Mouse (Mus musculus) spleen, embryonic (tissue): ENCODE results near the gene Cdip1.

Experiments used
- CTCF ChIA-PET: fragments of 350-600 bp; sonication (Branson Sonifier 250); formaldehyde crosslinking; loops from one replicate; lab custom pipeline; 2022; lab: Charles Lee

The Cdip1 gene

DNA sequence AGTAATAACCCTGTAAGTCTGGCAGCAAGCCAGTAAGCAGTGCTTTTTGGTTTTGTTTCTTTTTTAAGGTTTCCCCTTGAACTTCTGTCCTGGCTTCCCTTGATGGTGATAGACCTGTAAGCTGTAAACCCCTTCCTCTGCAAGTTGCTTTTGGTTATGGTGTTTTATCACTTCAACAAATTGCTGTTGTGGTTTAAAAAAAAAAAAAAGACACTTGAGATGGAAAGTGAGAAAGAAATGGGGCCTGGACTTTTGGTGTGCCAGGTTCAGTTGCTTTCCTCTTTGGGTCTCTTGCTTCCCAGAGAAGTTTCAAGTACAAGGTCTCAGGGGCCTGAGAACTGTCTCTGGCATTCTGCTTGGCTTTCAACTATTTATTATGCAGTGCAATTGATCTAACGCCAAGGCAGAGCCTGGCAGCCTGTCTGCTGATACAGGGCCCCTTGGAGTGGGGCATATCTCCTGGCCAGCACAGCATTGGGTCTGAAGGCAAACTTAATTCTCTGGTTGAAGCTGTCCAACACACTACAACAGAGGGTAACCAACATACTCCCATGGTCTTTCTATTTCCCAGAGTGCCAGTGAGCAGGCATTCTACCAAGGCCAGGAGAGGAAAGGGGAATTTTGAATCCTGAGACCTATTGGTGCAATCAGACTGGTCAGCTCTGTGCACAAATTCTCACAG lies 16.7 kb downstream of the Cdip1 start:
- CTCF ChIA-PET, result interaction anchor here (0.7 kb wide), 1 partner anchor 128 kb away, joined by 3 read pairs; no protein-coding TSS in a partner anchor

DNA sequence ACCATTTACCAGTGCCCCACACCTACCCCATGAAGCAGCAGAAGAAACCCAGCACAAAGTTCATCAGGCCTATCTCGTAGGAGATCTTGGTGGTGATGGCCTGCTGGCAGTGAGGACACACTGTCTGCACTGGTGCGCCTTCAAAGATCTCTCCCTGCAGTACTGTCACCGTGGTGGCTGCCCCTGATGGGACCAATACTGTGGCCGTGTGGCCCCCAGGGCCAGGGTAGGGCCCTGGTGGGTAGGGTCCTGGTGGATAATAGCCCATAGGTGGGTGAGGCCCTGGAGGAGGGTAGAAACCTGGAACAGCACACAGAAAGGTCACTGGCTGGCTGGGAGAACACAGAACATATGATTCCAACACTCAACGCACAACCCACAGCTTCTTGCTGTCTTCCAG lies 21.4 kb downstream of the Cdip1 start:
- CTCF ChIA-PET, result interaction anchor here (0.9 kb wide), 1 partner anchor 12 kb away, joined by 3 read pairs; no protein-coding TSS in a partner anchor

DNA sequence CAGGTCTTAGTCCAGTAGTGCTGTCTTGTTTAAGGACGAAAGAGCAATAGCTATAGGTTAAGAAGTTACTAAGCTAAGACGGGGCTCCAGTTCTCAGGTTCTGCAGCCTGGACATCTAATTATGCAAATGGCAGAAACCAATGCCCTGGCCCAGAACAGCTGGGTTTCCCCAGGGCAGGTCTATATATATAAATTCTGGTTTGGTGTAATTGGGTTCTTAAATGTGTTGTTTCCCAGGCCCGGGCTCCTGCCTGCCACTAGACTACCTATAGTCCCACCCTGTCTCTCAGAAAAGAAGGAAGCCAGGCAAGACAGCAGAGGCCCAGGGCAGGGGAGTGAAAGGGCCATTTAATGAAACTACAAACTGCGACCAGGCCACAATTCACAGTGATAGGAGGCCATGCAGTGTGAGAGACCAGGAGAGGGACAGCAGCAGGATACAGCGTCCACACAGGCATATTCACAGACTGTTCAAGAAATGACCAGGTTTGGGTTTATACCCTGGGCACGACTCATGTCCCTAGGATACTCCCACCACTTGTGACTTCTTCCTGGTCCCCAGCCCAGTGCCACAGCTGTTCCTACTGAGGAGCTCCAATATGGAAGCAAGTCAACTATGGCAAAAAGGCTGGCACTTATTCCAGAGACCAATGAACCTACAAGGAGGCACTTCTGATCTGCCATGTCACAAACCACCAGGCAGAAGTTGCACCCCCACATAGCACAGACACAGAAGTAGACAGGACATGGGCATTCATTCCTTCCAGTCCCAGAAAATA lies 22.9 kb downstream of the Cdip1 start:
- CTCF ChIA-PET, result no interaction called here

DNA sequence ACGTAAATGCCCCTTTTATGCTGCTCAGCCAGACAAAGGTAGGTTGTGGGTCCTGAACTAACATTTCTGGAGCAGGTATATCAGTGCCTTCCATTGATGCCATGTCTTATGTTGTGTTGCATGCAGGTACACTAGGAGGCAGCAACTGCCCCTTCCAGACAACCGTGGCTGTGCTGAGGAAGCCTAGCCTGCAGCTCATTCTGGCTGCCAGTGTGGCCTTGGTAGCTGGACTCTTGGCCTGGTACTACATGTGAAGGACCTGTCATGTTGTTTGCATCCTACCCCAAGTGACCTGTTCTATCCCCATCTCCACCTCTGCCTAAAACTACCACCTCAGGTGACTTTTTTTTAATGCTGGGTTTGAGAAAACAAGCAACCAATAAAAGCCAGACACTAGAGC lies 24.2 kb downstream of the Cdip1 start:
- CTCF ChIA-PET, result no interaction called here

DNA sequence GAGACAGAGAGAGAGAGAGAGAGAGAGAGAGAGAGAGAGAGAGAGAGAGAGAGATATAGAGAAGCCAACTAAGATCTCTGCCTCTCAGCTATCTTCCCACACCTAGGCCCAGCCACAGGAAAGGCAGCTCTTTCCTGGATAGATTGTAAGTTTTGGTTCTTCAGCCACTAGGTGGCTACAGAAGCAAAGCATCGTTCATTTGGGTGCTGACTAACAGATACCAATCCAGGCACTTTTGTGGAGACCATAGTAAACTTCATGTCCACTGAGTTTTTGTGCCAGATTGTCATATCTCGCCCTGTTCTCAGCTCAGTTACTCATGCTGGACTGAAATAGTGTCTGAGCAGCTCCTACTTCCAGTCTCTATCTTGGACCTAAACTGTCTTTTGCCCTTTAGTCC lies 26.8 kb downstream of the Cdip1 start:
- CTCF ChIA-PET, result no interaction called here

DNA sequence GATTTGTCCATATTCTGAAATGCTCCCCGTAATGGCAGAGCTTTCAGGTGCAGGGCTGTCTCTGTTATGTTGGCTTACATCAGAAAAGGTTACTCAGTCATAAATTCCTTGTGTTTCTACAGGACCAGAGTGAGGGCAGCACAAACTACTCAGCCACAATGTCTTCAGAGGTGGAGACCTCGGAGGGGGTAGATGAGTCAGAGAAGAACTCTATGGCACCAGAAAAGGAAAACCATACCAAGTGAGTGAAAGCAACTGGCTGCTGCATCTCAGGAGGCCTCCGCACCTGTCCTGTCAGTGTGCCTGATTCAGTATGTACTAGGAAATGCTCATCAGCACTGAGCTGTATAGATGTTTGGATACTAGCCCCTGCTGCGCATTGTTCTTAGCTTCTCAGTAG lies 27.7 kb downstream of the Cdip1 start:
- CTCF ChIA-PET, result no interaction called here

DNA sequence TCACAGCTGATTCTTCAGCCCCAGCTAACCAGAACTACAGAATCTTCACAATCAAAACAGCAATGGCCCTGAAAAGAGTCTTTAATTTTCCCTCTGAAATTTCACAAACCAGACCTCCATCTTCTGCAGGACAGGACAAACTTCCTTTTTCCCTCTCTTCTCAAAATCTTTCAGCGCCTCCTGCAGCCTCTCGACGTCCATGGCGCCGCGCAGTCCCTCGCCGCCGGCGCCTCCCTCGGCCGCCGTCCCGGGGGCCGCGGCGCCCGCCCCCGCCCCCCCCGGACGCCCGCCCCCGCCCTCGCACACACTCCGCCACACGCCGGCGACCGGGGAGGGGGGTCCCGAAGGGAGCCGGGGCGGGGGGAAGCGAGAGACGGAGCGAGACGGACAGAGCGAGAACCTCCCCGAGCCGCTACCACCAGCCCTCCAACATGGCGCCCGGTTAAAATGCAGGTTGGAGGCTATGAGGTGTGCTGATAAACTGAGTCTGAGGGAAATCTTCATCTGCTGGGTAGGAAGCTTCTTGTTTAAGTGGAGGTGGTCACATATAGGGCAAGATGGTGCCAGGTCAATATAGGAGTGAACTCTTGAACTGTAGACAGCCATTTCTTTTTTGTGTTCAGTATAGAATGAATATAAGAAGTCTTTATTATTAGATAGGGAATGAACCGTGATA lies 33.3 kb downstream of the Cdip1 start:
- CTCF ChIA-PET, result interaction anchor here (1.0 kb wide), 1 partner anchor 13 kb away, joined by 3 read pairs; no protein-coding TSS in a partner anchor

DNA sequence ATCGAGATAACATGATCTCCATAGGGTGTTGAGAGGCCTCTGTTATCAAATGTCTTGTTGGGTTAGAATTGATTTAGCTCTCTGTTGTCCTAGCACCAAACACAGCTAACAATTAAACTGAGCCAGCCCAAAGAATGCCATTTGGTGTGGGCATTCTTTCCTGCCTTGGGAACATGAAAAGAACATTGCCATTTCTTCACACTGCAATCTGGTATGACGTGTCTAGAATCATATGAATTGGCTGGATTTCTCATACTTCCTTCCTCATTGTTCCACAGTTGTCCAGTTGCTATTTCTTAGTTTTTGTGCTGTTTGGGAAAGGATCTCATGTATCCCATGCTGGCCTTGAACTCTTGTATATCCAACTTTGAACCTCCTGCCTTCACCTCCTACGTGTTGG lies 36.0 kb downstream of the Cdip1 start:
- CTCF ChIA-PET, result no interaction called here

DNA sequence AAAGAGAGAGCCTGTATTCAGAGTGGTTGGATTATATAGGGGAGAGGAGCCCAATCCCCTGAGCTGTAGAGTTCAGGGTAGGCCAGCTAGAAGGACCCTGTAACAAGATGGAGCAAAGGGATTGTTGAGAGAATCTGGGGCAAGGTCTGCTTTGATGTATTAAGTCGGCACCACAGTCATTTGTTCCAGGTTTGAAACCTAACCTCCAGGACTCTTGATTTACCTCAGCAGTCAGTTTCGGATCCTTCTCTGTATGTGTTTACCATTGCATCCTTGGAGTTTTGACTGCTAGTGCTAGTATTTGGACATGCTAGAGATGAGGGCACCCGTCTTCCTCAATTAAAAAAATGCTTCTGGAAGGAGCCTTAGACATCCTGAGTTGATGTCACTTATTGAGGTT lies 37.9 kb downstream of the Cdip1 start:
- CTCF ChIA-PET, result no interaction called here

DNA sequence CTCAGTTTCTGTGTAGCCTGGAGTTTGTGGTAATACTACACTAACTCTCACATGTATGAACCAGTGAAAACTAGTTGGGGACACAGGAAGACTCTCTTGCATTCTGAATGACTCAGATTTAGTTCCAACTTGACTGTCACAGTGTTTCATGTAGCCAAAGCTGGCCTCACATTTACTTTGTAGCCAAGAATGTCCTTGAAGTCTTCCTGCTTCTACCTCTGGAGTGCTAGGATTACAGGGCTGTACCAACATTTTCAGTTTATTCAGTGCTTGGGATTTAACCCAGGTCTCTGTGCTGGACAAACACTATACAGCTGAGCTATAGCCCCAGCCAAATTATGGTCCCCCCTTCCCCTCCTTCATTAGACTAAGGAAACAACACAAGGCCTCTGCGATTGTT lies 47.9 kb downstream of the Cdip1 start:
- CTCF ChIA-PET, result interaction anchor here (1.0 kb wide), 1 partner anchor 11 kb away, joined by 5 read pairs; no protein-coding TSS in a partner anchor

DNA sequence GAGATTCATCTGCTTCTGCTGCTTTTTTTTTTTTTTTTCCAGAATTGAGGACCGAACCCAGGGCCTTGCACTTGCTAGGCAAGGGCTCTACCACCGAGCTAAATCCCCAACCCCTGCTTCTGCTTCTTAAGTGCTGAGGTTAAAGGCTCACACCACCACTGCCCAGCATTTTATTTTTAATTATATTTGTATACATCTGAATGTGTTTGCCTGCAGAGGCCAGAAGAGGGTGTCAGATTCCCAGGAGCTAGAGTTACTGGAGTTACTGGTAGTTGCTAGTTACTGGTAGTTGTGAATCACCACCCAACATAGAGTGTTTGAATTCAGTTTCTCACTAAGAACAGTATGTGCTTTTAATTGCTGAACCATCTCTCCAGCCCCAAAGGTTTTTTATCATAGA lies 50.1 kb downstream of the Cdip1 start:
- CTCF ChIA-PET, result interaction anchor here (0.6 kb wide), 1 partner anchor 36 kb away, joined by 3 read pairs; no protein-coding TSS in a partner anchor

DNA sequence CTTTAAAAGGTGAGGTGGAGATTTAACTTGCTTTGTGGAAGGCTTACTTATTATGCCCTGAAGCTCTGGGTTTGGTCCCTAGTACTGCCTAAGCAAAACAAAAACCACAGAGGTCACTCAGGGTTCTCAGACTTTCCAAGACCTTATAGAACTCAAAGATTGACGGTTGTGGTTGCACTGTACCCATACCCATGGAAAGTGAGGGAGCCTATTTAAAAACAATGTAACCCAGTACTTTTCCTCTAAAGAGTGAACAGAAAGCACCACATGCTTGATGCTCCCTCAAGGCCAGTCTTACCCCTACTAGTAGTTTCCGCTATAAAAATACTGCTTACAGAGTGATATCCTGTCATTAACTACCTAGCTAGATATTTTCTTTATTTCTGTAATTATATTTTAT lies 53.8 kb downstream of the Cdip1 start:
- CTCF ChIA-PET, result interaction anchor here (0.6 kb wide), 1 partner anchor 168 kb away, joined by 3 read pairs; no protein-coding TSS in a partner anchor

DNA sequence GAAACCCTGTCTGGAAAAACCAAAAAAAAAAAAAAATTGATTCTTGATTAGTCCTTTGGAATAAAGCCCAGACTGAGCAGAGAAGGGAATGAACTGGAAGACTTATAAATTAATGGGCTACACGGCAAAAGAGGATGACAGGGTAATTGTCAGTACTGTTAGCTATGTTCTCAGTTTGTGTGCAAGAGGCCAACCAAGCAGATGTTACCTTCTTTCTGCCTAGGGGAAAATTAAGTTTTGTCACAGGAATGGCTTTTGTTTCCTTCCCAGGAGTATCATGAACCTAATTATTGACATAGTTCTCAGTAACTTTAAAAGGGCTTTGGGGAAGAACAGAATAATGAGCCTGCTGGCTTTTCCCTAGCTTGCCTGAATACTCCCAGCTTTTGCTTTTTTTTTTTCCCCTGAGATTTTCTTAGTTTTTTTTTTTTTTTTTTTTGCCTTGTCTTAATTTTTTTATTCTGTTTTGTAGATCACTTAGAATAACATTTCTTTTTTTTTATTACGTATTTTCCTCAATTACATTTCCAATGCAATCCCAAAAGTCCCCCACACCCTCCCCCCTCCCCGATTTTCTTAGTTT lies 59.2 kb downstream of the Cdip1 start:
- CTCF ChIA-PET, result interaction anchor here (0.7 to 1.0 kb wide), 2 partner anchors 11 to 150 kb away, joined by 4 to 5 read pairs; no protein-coding TSS in a partner anchor

DNA sequence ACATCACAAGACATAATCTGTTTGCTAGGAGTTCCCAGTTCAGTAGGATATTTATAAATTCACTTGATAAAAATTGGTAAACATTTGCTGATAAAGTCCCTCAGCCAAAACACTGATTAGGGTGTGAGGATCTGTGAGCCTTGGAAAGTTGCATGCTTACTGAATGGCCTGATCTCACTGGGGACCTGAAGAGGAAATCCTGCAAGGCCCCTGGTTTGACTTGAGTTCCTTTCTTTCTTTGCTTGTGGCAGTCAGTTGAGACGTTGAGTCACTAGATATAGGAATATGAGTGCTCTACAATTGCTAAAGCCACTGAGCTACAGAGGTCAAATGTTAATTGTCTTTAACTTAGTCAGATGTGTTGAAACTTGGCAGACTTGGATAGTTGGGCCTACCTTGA lies 62.1 kb downstream of the Cdip1 start:
- CTCF ChIA-PET, result interaction anchor here (0.6 kb wide), 1 partner anchor 10 kb away, joined by 3 read pairs; no protein-coding TSS in a partner anchor

DNA sequence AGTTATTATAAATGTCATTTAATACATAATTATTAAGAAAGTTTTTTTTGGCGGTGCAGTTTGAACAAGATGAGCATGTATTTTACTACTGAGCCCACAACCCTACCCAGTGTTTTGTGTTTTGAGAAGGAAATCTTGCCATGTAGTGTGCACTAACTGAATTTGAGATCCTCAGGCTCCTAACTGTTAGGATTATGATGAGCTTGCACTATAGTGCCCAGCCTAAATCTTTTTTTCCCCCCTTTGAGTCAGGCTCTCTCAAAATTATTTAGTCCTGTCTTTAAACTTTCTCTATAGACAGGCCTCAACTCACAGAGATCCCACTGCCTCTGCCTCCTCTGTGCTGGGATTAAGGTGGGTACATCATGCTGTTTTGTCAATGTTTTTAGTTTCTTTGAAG lies 62.6 kb downstream of the Cdip1 start:
- CTCF ChIA-PET, result no interaction called here

DNA sequence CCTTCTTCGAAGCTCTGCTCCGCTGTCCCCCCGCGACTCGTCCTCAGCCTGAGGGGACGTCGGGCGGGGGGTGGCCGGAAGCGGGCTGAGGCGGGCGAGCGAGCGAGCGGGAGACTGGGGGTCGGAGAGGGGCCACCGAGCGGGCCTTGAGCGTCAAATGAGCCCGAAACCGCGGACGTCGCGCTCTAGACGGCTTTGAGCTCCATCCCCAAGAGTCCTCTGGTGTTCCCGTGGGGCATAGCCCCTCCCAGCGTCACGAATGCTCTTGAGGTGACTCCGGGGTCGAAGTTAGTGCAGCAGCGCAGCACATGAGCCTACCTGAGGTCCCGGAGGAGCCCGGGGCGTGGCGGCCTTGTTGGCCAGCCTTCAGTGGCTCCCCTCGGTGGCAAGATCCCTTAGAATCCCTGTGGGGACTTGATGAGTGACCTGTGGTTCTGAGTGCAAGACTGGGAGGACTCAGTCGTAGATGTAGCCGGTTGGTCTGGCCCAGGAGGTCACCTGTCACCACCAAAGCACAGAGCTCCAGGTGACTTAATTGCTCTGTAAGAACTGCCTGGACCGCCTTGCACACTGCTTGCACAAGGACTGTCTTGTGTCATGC lies 63.5 kb downstream of the Cdip1 start:
- CTCF ChIA-PET, result interaction anchor here (0.7 kb wide), 1 partner anchor 284 kb away, joined by 3 read pairs; no protein-coding TSS in a partner anchor

DNA sequence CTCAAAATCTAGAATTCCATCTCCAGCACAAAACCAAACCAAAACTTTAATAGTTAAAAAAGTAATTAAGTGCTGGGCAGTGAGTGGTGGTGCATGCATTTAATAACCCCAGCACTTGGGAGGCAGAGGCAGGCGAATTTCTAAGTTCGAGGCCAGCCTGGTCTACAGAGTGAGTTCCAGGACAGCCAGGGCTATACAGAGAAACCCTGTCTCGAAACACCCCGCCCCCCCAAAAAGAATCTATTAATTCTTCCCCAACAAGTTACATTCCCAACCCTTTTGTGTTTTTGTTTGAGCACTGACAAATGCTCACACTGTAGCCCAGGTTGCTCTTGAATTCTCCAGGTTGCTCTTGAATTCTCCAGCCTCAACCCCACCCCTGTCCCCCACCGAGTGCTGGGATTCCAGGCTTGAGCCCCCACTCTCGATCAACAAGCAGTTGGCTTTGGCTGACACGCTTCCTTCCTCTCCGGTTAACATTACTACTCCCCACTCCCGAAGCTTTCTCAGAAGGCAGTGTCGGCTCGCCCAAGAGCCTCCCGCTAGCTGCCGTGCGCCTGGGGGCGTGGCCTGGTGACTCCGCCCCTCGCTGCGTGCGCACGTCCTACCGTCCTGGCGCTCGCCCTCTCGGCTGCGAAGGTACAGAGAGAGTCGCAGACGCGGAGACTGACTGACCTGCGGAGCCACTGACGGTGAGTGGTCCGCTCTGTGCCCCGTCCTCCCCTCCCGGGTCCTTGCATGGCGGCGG lies 64.1 kb downstream of the Cdip1 start, which contains the start of gene Hmox2:
Hmox2 (plus strand) TSS at position 582 of the 748 bp plus-strand sequence.
- CTCF ChIA-PET, result interaction anchor here (0.7 kb wide), 1 partner anchor 285 kb away, joined by 3 read pairs; no protein-coding TSS in a partner anchor

DNA sequence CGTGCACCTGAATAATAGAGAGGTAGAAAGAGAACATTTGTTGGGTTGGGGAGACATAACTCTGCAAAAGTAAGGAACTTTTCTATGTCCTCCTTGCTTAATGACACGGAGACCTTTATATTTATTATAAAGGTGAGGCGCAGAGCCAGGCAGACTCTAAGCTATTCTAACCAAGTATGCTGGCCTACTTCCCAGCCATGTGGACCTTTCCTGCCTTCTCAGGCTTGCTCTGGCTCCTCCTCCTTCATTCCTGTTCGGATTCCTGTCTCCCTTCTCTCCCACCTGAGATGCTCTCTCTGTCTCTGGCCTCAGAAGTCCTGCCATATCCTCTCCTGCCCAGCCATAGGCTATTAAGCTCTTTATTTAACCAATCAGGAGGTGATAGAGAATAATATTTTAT lies 64.8 kb downstream of the Cdip1 start:
- CTCF ChIA-PET, result no interaction called here

DNA sequence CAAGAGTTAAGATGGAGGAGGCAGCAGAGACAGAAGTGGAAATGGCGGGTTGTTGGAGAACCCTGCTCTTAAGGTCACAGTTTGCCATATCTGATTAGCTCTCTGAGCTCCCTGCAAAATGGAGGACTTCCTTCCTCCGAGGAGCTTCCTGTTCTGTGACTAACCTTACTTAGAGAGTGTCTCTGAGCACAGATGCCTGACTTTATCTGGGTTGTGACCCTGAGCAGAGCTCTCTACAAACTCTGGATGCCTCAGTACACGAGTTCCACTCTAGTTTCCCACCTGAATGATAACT lies 67.2 kb downstream of the Cdip1 start:
- CTCF ChIA-PET, result interaction anchor here (0.6 kb wide), 2 partner anchors 10 to 146 kb away, joined by 6 to 12 read pairs; no protein-coding TSS in a partner anchor
